Mouse (Mus musculus) lung, postnatal 0 days (tissue): ENCODE data around the gene Efcab8.

Source experiments
- CTCF ChIP-seq: IDR thresholded peaks from 2 replicates; pipeline ENCODE4 v1.5.1; 2016; ENCODE audit warnings: antibody characterized with exemption, mild to moderate bottlenecking
- EP300 ChIP-seq: IDR thresholded peaks from 2 replicates; pipeline ENCODE4 v1.6.1; 2016; ENCODE audit warnings: antibody characterized with exemption, mild to moderate bottlenecking, control low read depth

- no peak for TF ChIP-seq CTCF
- TF ChIP-seq EP300, result no peak
Observed at GRCm38 (mm10) chr2:153741437-153742065, 38.2 kb upstream of the Efcab8 start.
